Mouse (Mus musculus) forebrain, embryonic 12.5 days (tissue): Measurements from ENCODE around the gene Eif4g1. TPM values are rescaled to one million over a fixed set of nuclear protein-coding genes. Genes with fewer than 3 reads are reported as not detected.

ENCODE experiments used
- ATAC-seq: fragments of 200-750 bp; cut with Nextera tagmentation; 2 replicates; pipeline ENCODE4 v1.8.0; 2017; ENCODE audit warnings: moderate TSS enrichment; ENCODE audit not compliant: low FRiP score
- H3K27ac ChIP-seq: fragments of 300-500 bp; sonication (generic); 2 replicates; pipeline ENCODE4 v1.5.1; 2016; ENCODE audit warnings: mild to moderate bottlenecking
- H3K27me3 ChIP-seq: fragments of 300-500 bp; sonication (generic); 2 replicates; pipeline ENCODE4 v1.6.1; 2016; ENCODE audit warnings: mild to moderate bottlenecking
- H3K36me3 ChIP-seq: fragments of 300-500 bp; sonication (generic); replicated peaks from 2 replicates; pipeline ENCODE4 v1.6.1; 2016; ENCODE audit warnings: mild to moderate bottlenecking
- H3K4me1 ChIP-seq: fragments of 300-500 bp; sonication (generic); 2 replicates; pipeline ENCODE4 v1.6.1; 2016
- H3K4me2 ChIP-seq: fragments of 300-500 bp; sonication (generic); 2 replicates; pipeline ENCODE4 v1.6.1; 2016; ENCODE audit warnings: mild to moderate bottlenecking, moderate library complexity
- H3K4me3 ChIP-seq: fragments of 300-500 bp; sonication (generic); replicated peaks from 2 replicates; pipeline ENCODE4 v1.5.1; 2016; ENCODE audit warnings: mild to moderate bottlenecking
- H3K9ac ChIP-seq: fragments of 300-500 bp; sonication (generic); 2 replicates; pipeline ENCODE4 v1.6.1; 2016; ENCODE audit warnings: mild to moderate bottlenecking
- H3K9me3 ChIP-seq: fragments of 300-500 bp; sonication (generic); 2 replicates; pipeline ENCODE4 v1.6.1; 2016
- WGBS: fragments of 180-500 bp; shearing (Covaris S2); methylation state at CpG from one replicate; pipeline ENCODE4 v1.1.7; 2016; 5-methylcytosine and 5-hydroxymethylcytosine counted together
- polyA plus RNA-seq: library from polyadenylated mRNA; unstranded; fragments of >200 nt; fragmentation: Nextera tagmentation; extraction: Ambion mirVana; gene quantifications from 2 replicates; pipeline ENCODE4 v1.2.1, GENCODE M21; 2016

The Eif4g1 gene
- polyA plus RNA-seq, 1 experiment from 2014 or later: 190 TPM

DNA sequence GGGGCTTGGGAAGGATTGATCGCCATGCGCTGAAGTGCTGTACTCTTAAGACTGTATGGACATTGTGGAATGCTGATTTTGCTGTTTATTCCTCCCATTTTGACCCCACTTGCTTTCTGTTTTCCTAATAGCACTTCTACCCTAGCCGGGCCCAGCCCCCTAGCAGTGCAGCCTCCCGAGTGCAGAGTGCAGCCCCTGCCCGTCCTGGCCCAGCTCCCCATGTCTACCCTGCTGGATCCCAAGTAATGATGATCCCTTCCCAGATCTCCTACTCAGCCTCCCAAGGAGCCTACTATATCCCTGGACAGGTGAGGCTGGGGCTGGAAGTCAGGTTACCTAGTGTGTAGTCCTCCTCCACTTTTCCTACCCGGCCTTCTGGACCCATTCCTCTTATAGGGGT, 7.1 kb downstream of the Eif4g1 start:
- Histone ChIP-seq H3K9ac (no peak overlapping the region), H3K36me3 (peaks cover 52% of the 10 kb centered on the region), H3K9me3 (no peaks in the 10 kb centered on the region), H3K4me3 (no peak overlapping the region), H3K4me2 (0 out of 2 replicates have a peak overlapping the region, but pooled peaks have one; percentile 99), H3K4me1 (peaks cover 22% of the 10 kb centered on the region), H3K27me3 (no peaks in the 10 kb centered on the region), H3K27ac (no peak overlapping the region)
- WGBS: 92% methylated on average over 6 of the region's 6 CpGs
- no peak for ATAC-seq

DNA sequence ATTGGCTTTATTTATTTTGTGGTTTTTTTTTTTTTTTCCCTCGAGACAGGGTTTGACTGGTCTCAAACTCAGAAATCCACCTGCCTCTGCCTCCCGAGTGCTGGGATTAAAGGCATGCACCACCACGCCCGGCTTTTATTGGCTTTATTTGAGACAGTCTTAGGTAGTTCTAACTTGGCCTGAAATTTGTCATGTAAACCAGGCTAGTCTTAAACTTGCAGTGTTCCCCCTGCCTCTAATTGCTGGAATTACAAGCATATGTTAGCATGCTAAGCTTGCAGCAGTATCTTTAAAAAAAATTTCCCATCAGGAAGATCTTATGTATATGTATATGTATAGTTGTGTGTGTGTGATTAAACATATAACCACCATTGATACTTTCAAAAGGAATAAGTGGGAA, 8.6 kb downstream of the Eif4g1 start:
- Histone ChIP-seq H3K4me2 (no peak overlapping the region), H3K4me1 (peaks cover 22% of the 10 kb centered on the region), H3K4me3 (no peak overlapping the region), H3K9me3 (no peaks in the 10 kb centered on the region), H3K36me3 (peaks cover 67% of the 10 kb centered on the region), H3K9ac (no peak overlapping the region), H3K27ac (no peak overlapping the region), H3K27me3 (no peaks in the 10 kb centered on the region)
- 91% methylated on average over 4 of the region's 4 CpGs for WGBS
- ATAC-seq: no peak

DNA sequence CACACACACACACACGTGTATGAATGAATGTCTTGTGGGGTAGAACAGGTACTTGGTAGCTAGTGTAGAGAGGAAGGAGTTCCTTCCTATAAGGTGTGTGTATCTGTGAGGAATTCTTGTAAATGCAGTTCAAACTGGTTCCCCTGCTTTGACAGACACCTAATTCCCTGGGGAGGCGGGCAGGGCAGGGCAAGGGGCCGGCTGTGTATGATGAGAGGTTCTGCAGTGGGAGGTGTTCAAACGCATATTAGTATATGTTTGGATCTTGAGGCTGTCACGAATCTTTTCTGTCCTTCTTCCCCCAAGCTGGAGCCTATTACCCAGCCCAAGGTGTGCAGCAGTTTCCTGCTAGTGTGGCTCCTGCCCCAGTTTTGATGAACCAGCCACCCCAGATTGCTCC, 9.3 kb downstream of the Eif4g1 start:
- H3K36me3 ChIP-seq: peaks cover 73% of the 10 kb centered on the region
- no peak overlapping the region for H3K27ac ChIP-seq

DNA sequence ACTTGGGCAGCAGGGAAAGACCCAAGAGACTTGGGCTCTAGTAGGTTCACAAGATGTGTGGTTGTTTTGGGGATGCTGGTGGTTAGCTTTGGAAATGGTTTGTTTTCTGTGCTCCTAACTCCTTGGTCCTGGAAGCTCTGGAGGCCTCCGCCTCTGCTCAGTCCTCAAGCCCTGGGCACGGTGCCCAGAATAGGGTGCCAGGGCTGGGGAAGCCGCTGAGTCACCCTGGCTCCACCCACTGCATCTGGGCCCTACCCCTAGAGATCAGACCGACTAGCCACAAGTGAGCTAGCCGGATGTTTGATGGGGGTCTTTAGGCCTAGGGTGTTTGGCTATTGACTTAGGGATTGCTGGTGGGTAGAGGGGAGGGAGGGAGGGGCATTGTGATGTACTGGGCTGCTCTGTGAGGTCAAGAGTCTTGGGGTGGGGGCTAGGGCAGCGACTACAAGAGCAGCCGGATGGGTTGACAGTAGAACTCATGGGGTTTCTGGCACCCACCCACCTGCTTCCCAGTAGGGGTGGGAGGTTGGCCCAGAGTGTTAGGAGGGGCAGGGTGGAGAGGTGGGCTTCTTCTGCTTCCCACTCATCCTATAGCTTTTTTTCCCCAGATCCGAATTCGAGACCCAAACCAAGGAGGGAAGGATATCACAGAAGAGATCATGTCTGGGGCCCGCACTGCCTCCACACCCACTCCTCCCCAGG, 10.0 kb downstream of the Eif4g1 start:
- H3K9me3 ChIP-seq: no peaks in the 10 kb centered on the region
- H3K4me3 ChIP-seq: no peak overlapping the region
- H3K4me2 ChIP-seq: no peak overlapping the region
- H3K36me3 ChIP-seq: peaks cover 81% of the 10 kb centered on the region
- H3K27me3 ChIP-seq: no peaks in the 10 kb centered on the region
- 85% methylated on average over 10 of the region's 10 CpGs for WGBS
- H3K9ac ChIP-seq: no peak overlapping the region
- no peak for ATAC-seq
- no peak overlapping the region for H3K27ac ChIP-seq
- H3K4me1 ChIP-seq: peaks cover 20% of the 10 kb centered on the region

More for the DNA sequence above, 9.3 kb downstream of the Eif4g1 start:
- no peaks in the 10 kb centered on the region for H3K27me3 ChIP-seq
- H3K4me2 ChIP-seq: no peak overlapping the region
- H3K4me1 ChIP-seq: peaks cover 20% of the 10 kb centered on the region
- no peak overlapping the region for H3K4me3 ChIP-seq
- no peaks in the 10 kb centered on the region for H3K9me3 ChIP-seq
- no peak for ATAC-seq
- H3K9ac ChIP-seq: no peak overlapping the region
- WGBS: 90% methylated on average over 5 of the region's 5 CpGs

DNA sequence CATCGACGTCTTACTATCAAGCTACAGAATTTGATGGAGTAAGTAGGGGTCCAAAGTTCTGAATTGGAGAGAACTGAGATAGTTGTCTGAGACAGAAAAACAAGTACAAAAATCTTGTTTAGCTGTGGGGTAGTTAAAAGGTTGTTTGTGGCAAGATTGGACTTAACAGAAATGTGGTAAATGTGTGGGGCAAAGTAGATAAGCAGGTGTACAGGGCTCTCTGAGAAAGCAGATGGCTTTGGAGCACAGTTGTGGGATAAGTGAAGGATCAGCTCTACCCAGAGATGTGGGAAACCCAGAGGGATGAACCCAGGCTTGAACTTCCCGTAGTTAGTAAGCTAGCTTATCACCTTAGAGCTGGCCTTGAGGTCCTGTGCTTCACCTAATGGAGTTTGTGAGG, 22.7 kb downstream of the Eif4g1 start:
- WGBS: 93% methylated on average over 3 of the region's 3 CpGs
- Histone ChIP-seq H3K4me3 (no peak overlapping the region), H3K36me3 (peaks cover 63% of the 10 kb centered on the region), H3K9ac (no peak overlapping the region), H3K9me3 (no peaks in the 10 kb centered on the region), H3K27me3 (no peaks in the 10 kb centered on the region), H3K4me1 (peaks cover 35% of the 10 kb centered on the region), H3K4me2 (no peak overlapping the region), H3K27ac (no peak overlapping the region)
- no peak for ATAC-seq

DNA sequence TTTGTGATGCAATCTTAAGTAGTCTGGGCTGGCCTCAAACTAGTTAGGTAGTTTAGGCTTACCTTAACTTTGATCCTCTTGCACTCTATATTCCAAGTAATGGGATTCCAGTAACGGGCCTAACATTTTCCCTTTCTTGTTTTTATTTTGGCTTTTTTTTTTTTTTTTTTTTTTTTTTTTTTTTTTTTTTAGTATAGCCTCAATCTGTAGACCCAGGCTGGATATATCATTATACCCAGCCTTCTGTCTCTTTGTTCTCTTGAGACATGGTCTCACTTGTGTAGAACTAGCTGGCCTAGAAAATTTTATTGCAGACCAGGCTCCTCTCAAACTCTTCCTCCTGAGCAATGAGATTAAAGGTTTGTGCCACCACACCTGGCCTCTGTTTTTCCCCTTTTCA, 23.5 kb downstream of the Eif4g1 start:
- no peak overlapping the region for H3K4me3 ChIP-seq
- no peak for ATAC-seq
- peaks cover 43% of the 10 kb centered on the region for H3K4me1 ChIP-seq
- 93% methylated on average over 1 of the region's 1 CpGs for WGBS
- no peaks in the 10 kb centered on the region for H3K27me3 ChIP-seq
- H3K36me3 ChIP-seq: peaks cover 54% of the 10 kb centered on the region
- H3K9ac ChIP-seq: no peak overlapping the region
- no peak overlapping the region for H3K4me2 ChIP-seq
- no peak overlapping the region for H3K27ac ChIP-seq
- no peaks in the 10 kb centered on the region for H3K9me3 ChIP-seq

DNA sequence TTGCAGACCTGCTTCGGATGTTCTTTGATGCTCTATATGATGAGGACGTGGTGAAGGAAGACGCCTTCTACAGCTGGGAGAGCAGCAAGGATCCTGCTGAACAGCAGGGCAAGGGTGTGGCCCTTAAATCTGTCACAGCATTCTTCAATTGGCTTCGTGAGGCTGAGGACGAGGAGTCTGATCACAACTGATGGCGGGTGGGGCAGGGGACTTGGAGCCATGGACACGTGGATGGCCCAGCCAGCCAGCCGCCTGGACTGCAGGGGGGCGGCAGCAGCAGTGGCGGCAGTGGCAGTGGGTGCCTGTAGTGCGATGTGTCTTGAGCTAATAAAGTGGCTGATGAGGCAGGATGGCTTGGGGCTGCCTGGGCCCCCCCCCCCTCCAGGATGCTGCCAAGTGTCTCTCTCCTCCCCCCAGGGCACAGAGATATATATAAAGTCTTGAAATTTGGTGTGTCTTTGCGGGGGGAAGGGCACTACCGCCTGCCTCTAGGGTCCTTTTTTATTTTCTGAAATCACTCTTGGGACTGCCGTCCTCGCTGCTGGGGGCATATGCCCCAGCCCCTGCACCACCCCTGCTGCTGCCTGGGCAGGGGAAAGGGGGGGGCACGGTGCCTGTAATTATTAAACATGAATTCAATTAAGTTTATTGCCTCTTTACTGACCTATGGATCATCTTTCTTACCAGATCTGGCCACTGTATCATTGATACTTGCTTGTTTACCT, 24.3 kb downstream of the Eif4g1 start:
- ATAC-seq: no peak
- Histone ChIP-seq H3K4me2 (peak overlapping the region; percentile 70), H3K9me3 (no peaks in the 10 kb centered on the region), H3K4me3 (peak overlapping the region; percentile 62; the same call in 1 of the 2 replicates), H3K36me3 (peaks cover 46% of the 10 kb centered on the region), H3K9ac (no peak overlapping the region), H3K4me1 (peaks cover 50% of the 10 kb centered on the region), H3K27me3 (no peaks in the 10 kb centered on the region), H3K27ac (peak overlapping the region; percentile 44; the same call in 1 of the 2 replicates)
- 43% methylated on average over 16 of the region's 16 CpGs for WGBS

DNA sequence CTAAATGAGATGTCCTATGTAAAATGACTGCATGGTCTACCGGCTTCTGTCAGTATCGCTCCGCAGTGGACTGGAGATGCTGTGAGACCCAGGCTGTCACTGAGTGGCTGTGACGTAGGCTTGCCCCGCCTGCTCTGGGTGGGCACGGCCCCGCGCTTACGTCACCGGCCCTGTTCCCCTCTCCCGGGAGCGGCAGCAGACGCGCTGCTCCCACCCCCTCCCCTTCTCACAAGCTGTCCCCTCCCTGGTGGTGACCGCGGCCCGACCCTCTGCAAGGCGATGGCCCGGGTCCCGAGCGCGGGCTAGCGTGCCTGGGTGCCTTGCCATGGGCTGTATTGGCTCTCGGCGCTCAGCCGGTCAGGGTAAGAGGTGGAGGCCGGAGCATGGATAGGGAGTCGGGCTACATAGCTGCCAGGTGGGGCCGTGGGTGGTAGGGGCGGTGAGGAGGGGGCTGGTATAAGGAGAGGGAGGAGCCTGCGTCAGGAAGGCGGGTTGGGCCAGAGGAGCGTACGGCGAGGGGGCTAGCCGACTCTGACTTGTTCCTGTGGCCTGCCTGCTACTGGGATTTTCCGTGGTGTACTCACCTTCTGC, 25.1 kb downstream of the Eif4g1 start, which contains the start of gene Fam131a:
Fam131a (plus strand) TSS at position 131 of the 591 bp plus-strand sequence.
- peak within 1 kb of the TSS; percentile 62 for H3K4me3 ChIP-seq
- peak within 1 kb of the TSS; percentile 70 for H3K4me2 ChIP-seq
- ATAC-seq: peak; percentile 92
- no peaks in the 10 kb centered on the region for H3K27me3 ChIP-seq
- 1% methylated on average over 37 of the region's 37 CpGs for WGBS
- H3K9ac ChIP-seq: peak within 1 kb of the TSS; percentile 73
- peaks cover 52% of the 10 kb centered on the region for H3K4me1 ChIP-seq
- peak within 1 kb of the TSS; percentile 87 for H3K27ac ChIP-seq
- no peaks in the 10 kb centered on the region for H3K9me3 ChIP-seq
- H3K36me3 ChIP-seq: peaks cover 38% of the 10 kb centered on the region

DNA sequence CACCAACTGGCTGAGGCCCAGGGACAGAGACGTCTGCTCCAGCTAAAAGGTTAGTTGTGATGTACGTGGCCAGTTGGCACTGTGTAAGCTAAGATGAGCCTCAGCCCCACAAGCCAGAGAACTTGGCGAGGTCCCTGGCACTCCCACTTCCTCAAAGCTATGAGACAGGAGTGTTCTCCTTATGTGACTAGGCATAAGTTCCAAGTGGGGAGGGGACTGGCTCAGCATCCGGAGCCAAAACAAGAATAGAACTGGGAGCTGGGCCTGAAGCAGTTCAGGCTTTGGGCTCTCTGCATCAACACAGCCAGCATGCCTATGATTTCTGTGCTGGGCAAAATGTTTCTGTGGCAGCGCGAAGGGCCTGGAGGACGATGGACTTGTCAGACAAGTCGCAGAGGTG, 26.7 kb downstream of the Eif4g1 start:
- H3K9me3 ChIP-seq: no peaks in the 10 kb centered on the region
- peaks cover 33% of the 10 kb centered on the region for H3K36me3 ChIP-seq
- peak overlapping the region; percentile 70; the same call in 1 of the 2 replicates for H3K4me2 ChIP-seq
- H3K9ac ChIP-seq: no peak overlapping the region
- H3K4me1 ChIP-seq: peaks cover 52% of the 10 kb centered on the region
- peak overlapping the region; percentile 50; the same call in 1 of the 2 replicates for H3K27ac ChIP-seq
- no peak for ATAC-seq
- H3K4me3 ChIP-seq: 0 out of 2 replicates have a peak overlapping the region, but pooled peaks have one; percentile 1
- WGBS: 80% methylated on average over 8 of the region's 8 CpGs
- no peaks in the 10 kb centered on the region for H3K27me3 ChIP-seq

DNA sequence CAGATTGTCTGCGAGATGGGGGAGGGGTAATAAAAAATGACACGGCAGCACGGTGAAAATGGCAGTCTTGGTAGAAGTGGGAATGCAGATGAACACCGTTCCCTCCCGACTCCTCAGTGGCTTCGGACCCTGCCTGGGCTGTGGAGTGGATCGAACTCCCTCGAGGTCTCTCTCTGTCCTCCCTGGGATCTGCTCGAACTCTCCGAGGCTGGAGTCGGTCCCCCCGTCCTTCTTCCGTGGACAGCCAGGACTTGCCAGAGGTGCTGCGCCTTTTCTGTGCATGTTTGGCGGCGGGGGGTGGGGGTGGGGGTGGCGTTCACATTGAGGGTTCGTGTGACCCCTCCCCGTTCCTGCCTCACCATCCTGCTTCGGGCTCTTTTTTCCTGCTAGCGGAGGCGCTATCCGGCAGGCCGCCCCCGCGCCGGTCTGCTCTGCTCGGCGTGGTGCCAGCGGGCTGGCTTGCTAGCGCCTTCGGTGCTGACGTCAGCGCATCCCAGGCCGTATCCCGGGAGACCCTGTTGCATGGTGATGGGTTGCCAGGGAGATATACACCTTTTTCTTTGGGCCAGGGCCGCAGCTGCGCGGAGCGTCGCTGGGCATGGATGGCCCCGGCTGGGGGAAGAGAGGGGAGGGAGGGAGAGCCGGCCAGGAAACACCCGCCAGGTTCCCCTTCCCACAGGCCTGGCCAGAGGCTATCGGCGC, 27.7 kb downstream of the Eif4g1 start:
- 2% methylated on average over 46 of the region's 46 CpGs for WGBS

DNA sequence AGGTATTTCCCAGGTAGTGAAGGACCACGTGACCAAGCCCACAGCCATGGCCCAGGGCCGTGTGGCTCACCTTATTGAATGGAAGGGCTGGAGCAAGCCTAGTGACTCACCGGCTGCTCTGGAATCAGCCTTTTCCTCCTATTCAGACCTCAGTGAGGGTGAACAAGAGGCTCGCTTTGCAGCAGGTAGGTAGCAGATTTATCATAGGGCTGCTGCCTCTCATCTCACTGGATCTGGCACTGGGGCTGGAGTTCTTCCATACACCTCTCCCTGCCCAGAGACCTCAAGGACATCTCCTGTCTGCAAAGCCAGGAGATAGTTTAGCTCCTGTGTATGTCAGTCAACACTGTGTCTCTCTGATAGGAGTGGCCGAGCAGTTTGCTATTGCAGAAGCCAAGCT, 31.2 kb downstream of the Eif4g1 start:
- WGBS: 82% methylated on average over 5 of the region's 5 CpGs
- Histone ChIP-seq H3K4me1 (peaks cover 58% of the 10 kb centered on the region), H3K27ac (no peak overlapping the region), H3K4me2 (no peak overlapping the region), H3K27me3 (no peaks in the 10 kb centered on the region), H3K9me3 (no peaks in the 10 kb centered on the region), H3K36me3 (peaks cover 28% of the 10 kb centered on the region), H3K4me3 (no peak overlapping the region), H3K9ac (no peak overlapping the region)
- no peak for ATAC-seq

More for the DNA sequence above, 27.7 kb downstream of the Eif4g1 start:
- Histone ChIP-seq H3K4me3 (peak overlapping the region; percentile 45), H3K27ac (peak overlapping the region; percentile 78), H3K4me1 (peaks cover 58% of the 10 kb centered on the region), H3K36me3 (peaks cover 29% of the 10 kb centered on the region), H3K4me2 (peak overlapping the region; percentile 70), H3K9ac (peak overlapping the region; percentile 61), H3K27me3 (no peaks in the 10 kb centered on the region), H3K9me3 (no peaks in the 10 kb centered on the region)
- ATAC-seq: peak; percentile 87

DNA sequence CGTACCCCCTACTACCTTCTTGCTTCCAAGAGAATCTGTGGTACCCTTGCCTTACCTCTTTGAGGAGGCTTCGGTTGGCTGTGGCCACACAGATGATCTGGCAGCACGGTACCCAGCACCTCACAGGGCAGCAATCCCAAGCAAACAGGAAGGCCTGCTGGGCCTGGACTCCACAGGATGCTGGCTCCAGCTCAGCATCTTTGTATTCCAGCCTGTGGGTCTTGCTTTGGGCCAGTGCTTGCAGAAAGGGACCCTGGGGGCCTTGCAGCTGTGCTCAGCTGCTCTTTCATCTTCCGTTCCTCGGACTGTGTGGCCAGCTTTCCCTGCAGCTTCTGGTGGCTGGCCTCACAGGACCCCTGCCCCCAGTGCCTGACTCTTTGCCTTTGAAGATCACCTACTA, 31.9 kb downstream of the Eif4g1 start:
- Histone ChIP-seq H3K9me3 (no peaks in the 10 kb centered on the region), H3K4me2 (no peak overlapping the region), H3K4me3 (no peak overlapping the region), H3K36me3 (peaks cover 28% of the 10 kb centered on the region), H3K4me1 (peaks cover 53% of the 10 kb centered on the region), H3K27me3 (no peaks in the 10 kb centered on the region), H3K27ac (0 out of 2 replicates have a peak overlapping the region, but pooled peaks have one; percentile 42), H3K9ac (no peak overlapping the region)
- 40% methylated on average over 5 of the region's 5 CpGs for WGBS
- no peak for ATAC-seq
